Mouse (Mus musculus): ENCODE data around the gene Tbc1d14. TPM values are rescaled to one million over a fixed set of nuclear protein-coding genes. Genes with fewer than 3 reads are reported as not detected.

Gene Tbc1d14
- polyA plus RNA-seq, 1 experiment from 2014 or later: 36.6 TPM

DNA sequence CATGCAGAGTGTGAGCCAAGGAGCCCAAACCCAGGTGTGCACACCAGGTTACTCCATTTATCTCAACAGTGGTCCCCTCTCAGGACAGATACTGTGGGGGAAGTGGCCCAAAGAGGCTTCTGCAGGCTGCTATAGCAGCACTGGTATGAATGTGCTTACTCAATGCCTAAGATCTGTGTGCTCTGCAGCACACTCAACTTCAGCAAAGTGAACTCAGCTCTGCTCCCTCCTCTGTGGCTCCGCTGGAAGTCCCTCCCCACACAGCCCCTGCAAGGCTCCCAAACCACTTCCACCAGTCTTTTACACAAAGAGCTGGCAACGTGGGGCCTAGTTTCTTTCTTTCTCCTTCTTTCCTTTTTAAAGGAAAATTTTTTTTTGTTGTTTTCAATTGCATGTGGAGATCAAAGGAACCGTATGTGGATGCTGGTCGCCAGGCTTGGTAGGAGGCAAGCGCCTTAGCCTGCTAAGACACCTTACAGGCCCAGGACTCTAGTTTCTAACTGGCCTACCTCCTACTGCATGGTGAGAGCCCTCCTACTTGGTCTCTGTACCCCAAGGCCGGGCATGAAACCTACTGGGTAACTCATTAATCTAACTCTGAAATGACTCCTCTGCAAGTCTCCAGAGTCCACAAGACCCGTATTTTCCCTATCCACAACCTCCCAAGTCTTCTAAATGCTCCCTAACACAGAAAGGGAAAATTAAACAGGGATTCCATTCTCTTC is 35.3 kb downstream of the Tbc1d14 start:
- no peak for ATAC-seq (replicated peaks; ENCODE audit: low FRiP score, low TSS enrichment, low read depth)
- peaks cover 33% of the 10 kb centered on the region for H3K4me1 ChIP-seq (replicated peaks; ENCODE audit: control insufficient read depth, insufficient read depth, low read length)
- no peak overlapping the region for H3K4me2 ChIP-seq (ENCODE audit: low read length)
- H3K9ac ChIP-seq (ENCODE audit: low read length): no peak overlapping the region
- DNase-seq (ENCODE audit: low spot score): no peak
- H3K27ac ChIP-seq (ENCODE audit: low read depth): peak overlapping the region; percentile 22; the same call in 1 of the 2 replicates
- no peaks in the 10 kb centered on the region for H3K36me3 ChIP-seq (ENCODE audit: control insufficient read depth, insufficient read depth, low read length)
- H3K4me3 ChIP-seq (ENCODE audit: low read depth, low read length): no peak overlapping the region
- no peaks in the 10 kb centered on the region for H3K27me3 ChIP-seq (replicated peaks; ENCODE audit: control insufficient read depth, insufficient read depth, low read length)
- 53% methylated on average over 7 of the region's 7 CpGs for WGBS
- H3K9me3 ChIP-seq (ENCODE audit: control insufficient read depth, low read length): no peaks in the 10 kb centered on the region

DNA sequence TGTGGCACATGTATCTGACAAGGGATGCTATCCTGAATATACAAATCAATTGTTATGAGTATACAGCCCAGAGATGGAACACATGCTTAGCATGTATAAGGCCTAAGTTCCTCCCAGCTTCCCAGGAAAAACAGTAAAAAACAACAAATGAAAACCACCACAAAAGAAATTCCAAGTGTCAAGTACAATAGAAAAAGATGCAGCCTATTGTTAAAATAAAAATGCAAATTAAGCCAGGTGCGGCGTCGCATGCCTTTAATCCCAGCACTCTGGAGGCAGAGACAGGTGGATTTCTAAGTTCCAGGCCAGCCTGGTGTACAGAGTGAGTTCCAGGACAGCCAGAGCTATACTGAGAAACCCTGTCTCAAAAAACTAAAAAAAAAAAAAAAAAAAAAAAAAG is 36.2 kb downstream of the Tbc1d14 start:
- Histone ChIP-seq H3K9me3 (ENCODE audit: control insufficient read depth, low read length) (no peaks in the 10 kb centered on the region), H3K4me1 (replicated peaks; ENCODE audit: control insufficient read depth, insufficient read depth, low read length) (peaks cover 33% of the 10 kb centered on the region), H3K9ac (ENCODE audit: low read length) (no peak overlapping the region), H3K36me3 (ENCODE audit: control insufficient read depth, insufficient read depth, low read length) (no peaks in the 10 kb centered on the region), H3K4me2 (ENCODE audit: low read length) (no peak overlapping the region), H3K27ac (ENCODE audit: low read depth) (no peak overlapping the region), H3K4me3 (ENCODE audit: low read depth, low read length) (no peak overlapping the region), H3K27me3 (replicated peaks; ENCODE audit: control insufficient read depth, insufficient read depth, low read length) (no peaks in the 10 kb centered on the region)
- DNase-seq (ENCODE audit: low spot score) (no peak), ATAC-seq (replicated peaks; ENCODE audit: low FRiP score, low TSS enrichment, low read depth) (no peak)
- WGBS: 91% methylated on average over 3 of the region's 3 CpGs

DNA sequence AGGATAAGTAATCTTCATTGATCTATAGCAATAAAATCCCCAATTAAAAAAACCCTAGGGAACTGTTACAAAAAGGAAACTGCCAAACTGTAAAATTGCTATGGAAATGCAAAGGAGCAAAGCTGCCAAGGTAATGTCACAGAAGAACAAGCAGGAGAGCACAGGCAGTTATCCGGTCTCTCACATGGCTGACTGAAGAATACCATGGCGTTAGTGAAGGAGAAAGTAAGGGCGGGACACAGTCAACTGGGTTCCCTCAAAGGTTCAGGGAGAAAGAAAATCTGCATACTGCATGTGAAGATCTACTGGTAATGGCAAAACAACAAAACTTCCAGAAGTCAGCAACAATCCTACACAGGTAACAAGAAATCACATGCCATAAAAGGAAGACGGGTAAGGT is 36.8 kb downstream of the Tbc1d14 start:
- H3K4me2 ChIP-seq (ENCODE audit: low read length): no peak overlapping the region
- WGBS: 76% methylated on average over 4 of the region's 4 CpGs
- H3K9me3 ChIP-seq (ENCODE audit: control insufficient read depth, low read length): no peaks in the 10 kb centered on the region
- H3K9ac ChIP-seq (ENCODE audit: low read length): no peak overlapping the region
- H3K4me1 ChIP-seq (replicated peaks; ENCODE audit: control insufficient read depth, insufficient read depth, low read length): peaks cover 33% of the 10 kb centered on the region
- no peak overlapping the region for H3K4me3 ChIP-seq (ENCODE audit: low read depth, low read length)
- ATAC-seq (replicated peaks; ENCODE audit: low FRiP score, low TSS enrichment, low read depth) (no peak), DNase-seq (ENCODE audit: low spot score) (no peak)
- H3K27ac ChIP-seq (ENCODE audit: low read depth): no peak overlapping the region
- no peaks in the 10 kb centered on the region for H3K27me3 ChIP-seq (replicated peaks; ENCODE audit: control insufficient read depth, insufficient read depth, low read length)
- no peaks in the 10 kb centered on the region for H3K36me3 ChIP-seq (ENCODE audit: control insufficient read depth, insufficient read depth, low read length)

DNA sequence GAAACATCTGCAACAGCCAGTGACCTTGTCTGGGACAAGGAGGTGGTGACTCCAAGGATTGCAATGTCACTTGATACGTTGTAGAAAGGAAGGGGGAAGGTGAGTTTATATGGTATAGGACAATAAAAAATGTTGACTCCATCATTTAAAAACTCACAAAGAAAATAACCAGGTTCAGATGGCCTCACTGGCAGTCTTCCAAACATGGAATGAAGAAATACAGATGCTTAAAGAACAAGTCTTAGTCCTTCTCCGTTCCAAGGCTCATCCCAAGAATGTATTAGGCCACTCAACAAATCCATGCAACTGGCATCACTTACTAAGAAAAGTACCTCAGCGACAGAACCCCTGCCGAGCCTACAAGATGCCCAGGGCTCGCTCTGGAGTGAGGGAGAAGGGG is 38.6 kb downstream of the Tbc1d14 start:
- H3K27ac ChIP-seq (ENCODE audit: low read depth): no peak overlapping the region

DNA sequence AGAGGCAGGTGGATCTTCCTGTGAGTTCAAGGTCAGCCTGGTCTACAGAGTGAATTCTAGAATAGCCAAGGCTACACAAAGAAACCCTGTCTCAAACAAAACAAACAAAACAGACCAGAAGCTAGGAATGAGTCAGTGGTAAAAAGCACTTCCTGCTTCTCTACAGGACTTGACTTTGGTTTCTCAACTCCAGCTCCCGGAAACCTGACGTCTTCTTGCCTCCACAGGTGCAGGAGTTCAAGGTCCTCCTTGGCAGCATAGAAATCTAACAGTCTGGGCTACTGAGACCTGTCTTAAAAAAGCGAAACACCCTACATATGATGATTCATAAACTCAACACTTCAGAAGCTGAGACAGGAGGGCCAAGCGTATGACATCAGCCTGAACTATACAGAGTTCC is 39.2 kb downstream of the Tbc1d14 start:
- Histone ChIP-seq H3K4me2 (ENCODE audit: low read length) (no peak overlapping the region), H3K27me3 (replicated peaks; ENCODE audit: control insufficient read depth, insufficient read depth, low read length) (no peaks in the 10 kb centered on the region), H3K36me3 (ENCODE audit: control insufficient read depth, insufficient read depth, low read length) (no peaks in the 10 kb centered on the region), H3K27ac (ENCODE audit: low read depth) (no peak overlapping the region), H3K9me3 (ENCODE audit: control insufficient read depth, low read length) (no peaks in the 10 kb centered on the region), H3K4me3 (ENCODE audit: low read depth, low read length) (no peak overlapping the region), H3K4me1 (replicated peaks; ENCODE audit: control insufficient read depth, insufficient read depth, low read length) (peaks cover 22% of the 10 kb centered on the region), H3K9ac (ENCODE audit: low read length) (no peak overlapping the region)
- ATAC-seq (replicated peaks; ENCODE audit: low FRiP score, low TSS enrichment, low read depth) (no peak), DNase-seq (ENCODE audit: low spot score) (no peak)
- WGBS: 58% methylated on average over 4 of the region's 4 CpGs

More for the DNA sequence above, 38.6 kb downstream of the Tbc1d14 start:
- no peaks in the 10 kb centered on the region for H3K9me3 ChIP-seq (ENCODE audit: control insufficient read depth, low read length)
- peaks cover 22% of the 10 kb centered on the region for H3K4me1 ChIP-seq (replicated peaks; ENCODE audit: control insufficient read depth, insufficient read depth, low read length)
- WGBS: 52% methylated on average over 5 of the region's 5 CpGs
- no peaks in the 10 kb centered on the region for H3K36me3 ChIP-seq (ENCODE audit: control insufficient read depth, insufficient read depth, low read length)
- H3K9ac ChIP-seq (ENCODE audit: low read length): no peak overlapping the region
- H3K27me3 ChIP-seq (replicated peaks; ENCODE audit: control insufficient read depth, insufficient read depth, low read length): no peaks in the 10 kb centered on the region
- ATAC-seq (replicated peaks; ENCODE audit: low FRiP score, low TSS enrichment, low read depth): no peak
- no peak for DNase-seq (ENCODE audit: low spot score)
- H3K4me2 ChIP-seq (ENCODE audit: low read length): no peak overlapping the region
- no peak overlapping the region for H3K4me3 ChIP-seq (ENCODE audit: low read depth, low read length)

DNA sequence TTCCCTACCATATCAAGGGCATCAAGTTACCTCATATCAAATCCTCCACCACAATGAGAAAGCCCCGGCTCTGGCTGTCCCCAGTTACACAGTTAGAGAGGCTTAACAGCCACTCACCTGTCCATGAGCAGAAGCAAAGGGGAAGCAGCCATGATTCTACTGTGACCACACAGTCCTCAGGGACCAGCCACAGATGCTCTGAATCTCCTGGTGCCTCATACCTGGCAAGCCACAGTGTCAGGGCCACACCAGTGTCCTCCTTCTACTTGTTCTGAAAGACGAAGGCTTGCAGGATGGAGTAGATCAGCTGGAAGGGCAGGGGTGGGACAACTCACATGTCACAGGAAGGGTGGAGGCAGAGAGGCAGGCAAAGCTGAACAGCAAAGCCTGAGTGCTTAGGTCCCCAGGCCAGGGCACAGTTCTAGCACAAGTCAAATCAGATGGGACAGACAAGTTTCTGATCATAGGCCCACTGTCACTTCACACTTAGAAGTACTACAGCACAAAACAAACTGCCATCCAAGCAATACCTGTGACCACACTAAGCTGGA is 39.9 kb downstream of the Tbc1d14 start:
- H3K4me1 ChIP-seq (replicated peaks; ENCODE audit: control insufficient read depth, insufficient read depth, low read length): peaks cover 14% of the 10 kb centered on the region
- no peak overlapping the region for H3K27ac ChIP-seq (ENCODE audit: low read depth)
- H3K27me3 ChIP-seq (replicated peaks; ENCODE audit: control insufficient read depth, insufficient read depth, low read length): no peaks in the 10 kb centered on the region
- H3K4me3 ChIP-seq (ENCODE audit: low read depth, low read length): no peak overlapping the region
- no peaks in the 10 kb centered on the region for H3K9me3 ChIP-seq (ENCODE audit: control insufficient read depth, low read length)
- H3K9ac ChIP-seq (ENCODE audit: low read length): no peak overlapping the region
- H3K4me2 ChIP-seq (ENCODE audit: low read length): no peak overlapping the region
- no peak for ATAC-seq (replicated peaks; ENCODE audit: low FRiP score, low TSS enrichment, low read depth)
- 68% methylated on average over 2 of the region's 2 CpGs for WGBS
- H3K36me3 ChIP-seq (ENCODE audit: control insufficient read depth, insufficient read depth, low read length): no peaks in the 10 kb centered on the region
- DNase-seq (ENCODE audit: low spot score): no peak

DNA sequence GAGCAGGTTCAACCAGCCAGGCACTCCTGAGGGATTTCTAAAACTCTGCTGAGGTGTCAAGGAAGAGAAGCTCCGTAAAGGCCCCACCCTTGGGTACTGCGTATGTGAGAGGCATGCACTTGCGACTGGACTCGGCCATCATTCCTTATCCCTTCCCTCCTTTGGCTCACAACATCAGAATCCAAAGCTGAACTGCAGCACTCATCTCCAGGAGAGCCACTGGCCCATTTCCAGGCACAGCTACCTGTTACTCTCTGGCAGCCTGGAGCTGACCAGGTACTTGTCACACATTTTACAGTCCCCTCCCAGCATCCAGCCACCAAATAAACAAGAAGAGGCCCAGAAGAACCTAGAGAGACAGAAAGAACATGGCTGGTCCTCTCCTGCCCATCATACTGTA is 40.7 kb downstream of the Tbc1d14 start:
- DNase-seq (ENCODE audit: low spot score): no peak
- ATAC-seq (replicated peaks; ENCODE audit: low FRiP score, low TSS enrichment, low read depth): no peak
- no peak overlapping the region for H3K4me3 ChIP-seq (ENCODE audit: low read depth, low read length)
- no peaks in the 10 kb centered on the region for H3K36me3 ChIP-seq (ENCODE audit: control insufficient read depth, insufficient read depth, low read length)
- 80% methylated on average over 4 of the region's 4 CpGs for WGBS
- no peak overlapping the region for H3K27ac ChIP-seq (ENCODE audit: low read depth)
- H3K9me3 ChIP-seq (ENCODE audit: control insufficient read depth, low read length): no peaks in the 10 kb centered on the region
- H3K4me1 ChIP-seq (replicated peaks; ENCODE audit: control insufficient read depth, insufficient read depth, low read length): peaks cover 8% of the 10 kb centered on the region
- H3K4me2 ChIP-seq (ENCODE audit: low read length): no peak overlapping the region
- no peak overlapping the region for H3K9ac ChIP-seq (ENCODE audit: low read length)
- H3K27me3 ChIP-seq (replicated peaks; ENCODE audit: control insufficient read depth, insufficient read depth, low read length): no peaks in the 10 kb centered on the region

DNA sequence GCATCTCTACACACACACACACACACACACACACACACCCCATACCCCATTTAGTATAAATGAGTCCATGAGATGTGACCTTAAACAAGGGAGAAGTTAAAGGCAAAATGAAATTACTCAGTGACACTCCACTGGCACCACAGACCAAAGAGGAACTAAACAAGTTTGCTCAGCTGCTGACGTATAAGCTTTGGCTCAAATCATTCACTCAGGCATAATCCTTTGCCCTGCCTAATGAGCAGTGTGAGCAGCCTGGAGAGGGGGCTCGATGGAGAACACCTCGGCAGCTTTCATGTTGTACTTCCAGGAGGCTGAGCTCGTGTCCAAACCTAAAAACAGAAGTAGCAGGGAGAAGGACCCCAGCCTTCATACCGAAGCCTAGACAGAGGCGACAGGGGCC is 43.8 kb downstream of the Tbc1d14 start:
- no peak overlapping the region for H3K9ac ChIP-seq (ENCODE audit: low read length)
- no peak overlapping the region for H3K4me3 ChIP-seq (ENCODE audit: low read depth, low read length)
- no peak overlapping the region for H3K4me2 ChIP-seq (ENCODE audit: low read length)
- H3K27ac ChIP-seq (ENCODE audit: low read depth): no peak overlapping the region
- H3K4me1 ChIP-seq (replicated peaks; ENCODE audit: control insufficient read depth, insufficient read depth, low read length): peaks cover 2% of the 10 kb centered on the region
- DNase-seq (ENCODE audit: low spot score) (no peak), ATAC-seq (replicated peaks; ENCODE audit: low FRiP score, low TSS enrichment, low read depth) (no peak)
- 66% methylated on average over 6 of the region's 6 CpGs for WGBS
- no peaks in the 10 kb centered on the region for H3K9me3 ChIP-seq (ENCODE audit: control insufficient read depth, low read length)
- no peaks in the 10 kb centered on the region for H3K27me3 ChIP-seq (replicated peaks; ENCODE audit: control insufficient read depth, insufficient read depth, low read length)
- H3K36me3 ChIP-seq (ENCODE audit: control insufficient read depth, insufficient read depth, low read length): no peaks in the 10 kb centered on the region

DNA sequence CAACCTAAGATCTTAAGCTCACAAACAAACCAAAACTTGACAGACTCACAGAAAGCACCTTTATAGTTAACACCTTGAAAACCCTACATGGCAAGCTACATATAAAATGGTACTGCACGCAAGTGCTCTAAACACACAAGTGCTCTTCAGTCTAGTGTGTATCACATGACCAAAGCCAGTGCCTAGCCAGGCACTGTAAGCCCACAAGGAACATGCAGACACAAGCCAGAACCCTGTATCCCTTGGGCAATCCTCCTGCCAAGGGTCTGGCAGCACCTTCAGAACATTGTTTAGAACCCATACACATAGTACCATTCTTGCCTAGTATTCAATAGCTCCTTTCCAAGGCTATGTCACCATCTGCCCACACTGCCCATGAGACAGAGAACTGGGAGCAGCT is 48.3 kb downstream of the Tbc1d14 start:
- 100% methylated on average over 1 of the region's 1 CpGs for WGBS
- Histone ChIP-seq H3K9ac (ENCODE audit: low read length) (no peak overlapping the region), H3K27ac (ENCODE audit: low read depth) (no peak overlapping the region), H3K4me2 (ENCODE audit: low read length) (no peak overlapping the region), H3K36me3 (ENCODE audit: control insufficient read depth, insufficient read depth, low read length) (no peaks in the 10 kb centered on the region), H3K4me1 (replicated peaks; ENCODE audit: control insufficient read depth, insufficient read depth, low read length) (no peaks in the 10 kb centered on the region), H3K4me3 (ENCODE audit: low read depth, low read length) (no peak overlapping the region), H3K27me3 (replicated peaks; ENCODE audit: control insufficient read depth, insufficient read depth, low read length) (no peaks in the 10 kb centered on the region), H3K9me3 (ENCODE audit: control insufficient read depth, low read length) (no peaks in the 10 kb centered on the region)
- ATAC-seq (replicated peaks; ENCODE audit: low FRiP score, low TSS enrichment, low read depth) (no peak), DNase-seq (ENCODE audit: low spot score) (no peak)
